Mouse (Mus musculus) hindbrain, embryonic 15.5 days (tissue): ENCODE results near the gene Pcnx. TPM values are rescaled to one million over a fixed set of nuclear protein-coding genes. Genes with fewer than 3 reads are reported as not detected.
A peak's percentile ranks its signal among the peaks of the same experiment; 100 is the strongest.

Source experiments
- ATAC-seq: fragments of 200-750 bp; cut with Nextera tagmentation; 2 replicates; pipeline ENCODE4 v1.8.0; 2017; ENCODE audit warnings: low read depth, moderate number of reproducible peaks, moderate TSS enrichment; ENCODE audit not compliant: low FRiP score
- H3K27ac ChIP-seq: fragments of 300-500 bp; sonication (generic); replicated peaks from 2 replicates; pipeline ENCODE4 v1.5.1; 2015; ENCODE audit warnings: mild to moderate bottlenecking, inconsistent platforms
- H3K27me3 ChIP-seq: fragments of 300-500 bp; sonication (generic); 2 replicates; pipeline ENCODE4 v1.6.1; 2015; ENCODE audit warnings: control low read depth, inconsistent platforms
- H3K36me3 ChIP-seq: fragments of 300-500 bp; sonication (generic); 2 replicates; pipeline ENCODE4 v1.6.1; 2015; ENCODE audit warnings: control low read depth, inconsistent platforms
- H3K4me1 ChIP-seq: fragments of 300-500 bp; sonication (generic); replicated peaks from 2 replicates; pipeline ENCODE4 v1.6.1; 2015; ENCODE audit warnings: control low read depth, inconsistent platforms
- H3K4me2 ChIP-seq: fragments of 300-500 bp; sonication (generic); 2 replicates; pipeline ENCODE4 v1.6.1; 2015; ENCODE audit warnings: moderate library complexity, mild to moderate bottlenecking, inconsistent platforms
- H3K4me3 ChIP-seq: fragments of 300-500 bp; sonication (generic); 2 replicates; pipeline ENCODE4 v1.5.1; 2015; ENCODE audit warnings: mild to moderate bottlenecking, inconsistent platforms
- H3K9ac ChIP-seq: fragments of 300-500 bp; sonication (generic); 2 replicates; pipeline ENCODE4 v1.6.1; 2015; ENCODE audit warnings: inconsistent platforms
- H3K9me3 ChIP-seq: fragments of 300-500 bp; sonication (generic); 2 replicates; pipeline ENCODE4 v1.6.1; 2016; ENCODE audit warnings: control low read depth, inconsistent platforms
- WGBS: fragments of 180-500 bp; shearing (Covaris S2); methylation state at CpG from one replicate; pipeline ENCODE4 v1.1.7; 2015; 5-methylcytosine and 5-hydroxymethylcytosine counted together
- polyA plus RNA-seq: library from polyadenylated mRNA; unstranded; fragments of >200 nt; fragmentation: Nextera tagmentation; extraction: Ambion mirVana; gene quantifications from 2 replicates; pipeline ENCODE4 v1.2.1, GENCODE M21; 2015

Gene Pcnx
- polyA plus RNA-seq, 1 experiment from 2014 or later = 9.1 TPM

DNA sequence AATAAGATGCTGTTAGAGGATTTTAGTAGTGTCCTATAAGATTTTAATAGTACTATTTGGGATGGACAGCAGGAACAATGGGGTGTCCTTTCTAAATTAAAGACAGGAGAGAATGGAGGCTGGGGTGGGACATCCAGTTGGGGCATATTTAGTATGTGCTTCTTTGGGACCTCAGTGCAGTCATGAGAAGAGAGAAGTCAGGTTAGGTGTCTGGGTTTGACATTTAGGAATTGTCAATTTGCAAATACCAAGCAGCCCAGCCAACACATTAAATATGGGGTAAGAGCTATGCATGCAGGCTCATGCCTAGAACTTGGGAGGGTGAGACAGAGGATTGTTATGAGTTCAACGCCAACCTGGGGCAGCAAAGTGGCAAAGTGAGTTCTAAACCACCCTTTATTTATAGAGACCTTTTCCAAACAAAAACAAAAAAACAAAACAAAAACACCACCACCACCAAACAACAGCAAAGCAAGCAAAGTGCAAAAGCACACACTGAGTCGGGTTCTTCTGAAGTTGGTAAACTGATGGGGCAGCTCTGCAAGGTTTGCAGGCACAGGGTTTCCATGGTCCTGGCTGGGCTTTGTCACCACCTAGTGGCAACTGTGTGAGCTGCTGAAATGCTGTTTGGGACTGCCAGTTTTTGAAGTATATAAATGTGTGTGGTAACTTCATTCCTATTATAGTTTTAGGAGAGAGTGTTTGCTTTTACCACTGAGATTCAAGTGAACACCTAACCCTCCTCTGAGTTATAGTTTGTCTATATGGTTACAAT, 55.5 kb downstream of the Pcnx start:
- ATAC-seq = 0 out of 2 replicates have a peak, but pooled peaks have one; percentile 45

DNA sequence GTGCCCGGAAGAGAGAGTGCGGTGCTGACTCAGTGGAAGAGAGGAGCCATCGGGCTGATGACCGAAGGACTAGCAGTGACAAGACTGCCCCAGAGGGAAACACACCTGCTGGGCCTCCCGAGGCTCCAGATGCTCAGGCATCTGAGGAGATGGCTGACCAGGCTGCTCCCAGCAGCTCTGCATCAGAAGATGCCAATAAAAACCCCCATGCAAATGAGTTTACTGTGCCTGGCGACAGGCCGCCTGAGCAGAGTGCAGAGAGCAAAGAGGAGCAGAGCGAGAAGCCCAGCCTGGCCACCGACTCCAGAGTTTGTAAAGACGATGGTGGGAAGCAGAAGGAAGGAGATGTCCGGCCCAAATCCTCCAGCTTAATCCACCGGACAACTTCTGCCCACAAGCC, 58.5 kb downstream of the Pcnx start:
- Histone ChIP-seq H3K27ac (no peak overlapping the region), H3K9ac (no peak overlapping the region), H3K27me3 (no peaks in the 10 kb centered on the region), H3K4me1 (no peaks in the 10 kb centered on the region), H3K9me3 (no peaks in the 10 kb centered on the region), H3K36me3 (peaks cover 17% of the 10 kb centered on the region), H3K4me3 (no peak overlapping the region), H3K4me2 (no peak overlapping the region)
- ATAC-seq = no peak
- WGBS = 92% methylated on average over 12 of the region's 12 CpGs

More for the DNA sequence above, 55.5 kb downstream of the Pcnx start:
- no peaks in the 10 kb centered on the region for H3K27me3 ChIP-seq
- no peaks in the 10 kb centered on the region for H3K9me3 ChIP-seq
- no peak overlapping the region for H3K4me2 ChIP-seq
- H3K9ac ChIP-seq = no peak overlapping the region
- WGBS = 57% methylated on average over 2 of the region's 2 CpGs
- peaks cover 17% of the 10 kb centered on the region for H3K36me3 ChIP-seq
- H3K4me3 ChIP-seq = no peak overlapping the region
- H3K4me1 ChIP-seq = 0 out of 2 replicates have a peak, but pooled peaks cover 3% of the 10 kb centered on the region
- H3K27ac ChIP-seq = no peak overlapping the region

DNA sequence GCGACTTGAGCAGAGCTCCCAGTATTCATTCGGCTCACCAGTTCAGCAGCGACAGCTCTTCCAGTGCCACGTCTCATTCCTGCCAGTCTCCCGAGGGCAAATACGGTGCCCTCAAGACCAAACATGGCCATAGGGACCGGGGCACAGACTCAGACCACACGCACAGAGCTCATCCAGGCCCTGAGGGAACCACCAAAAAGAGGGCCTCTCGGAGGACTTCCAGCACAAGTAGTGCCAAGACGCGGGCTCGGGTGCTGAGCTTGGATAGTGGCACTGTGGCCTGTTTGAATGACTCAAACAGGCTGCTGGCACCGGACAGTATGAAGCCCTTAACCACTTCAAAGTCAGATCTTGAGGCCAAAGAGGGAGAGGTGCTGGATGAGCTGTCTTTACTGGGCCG, 59.1 kb downstream of the Pcnx start:
- Histone ChIP-seq H3K9ac (no peak overlapping the region), H3K4me3 (no peak overlapping the region), H3K27ac (no peak overlapping the region), H3K9me3 (no peaks in the 10 kb centered on the region), H3K4me1 (no peaks in the 10 kb centered on the region), H3K36me3 (peaks cover 17% of the 10 kb centered on the region), H3K4me2 (no peak overlapping the region), H3K27me3 (no peaks in the 10 kb centered on the region)
- 95% methylated on average over 14 of the region's 14 CpGs for WGBS
- ATAC-seq = no peak

DNA sequence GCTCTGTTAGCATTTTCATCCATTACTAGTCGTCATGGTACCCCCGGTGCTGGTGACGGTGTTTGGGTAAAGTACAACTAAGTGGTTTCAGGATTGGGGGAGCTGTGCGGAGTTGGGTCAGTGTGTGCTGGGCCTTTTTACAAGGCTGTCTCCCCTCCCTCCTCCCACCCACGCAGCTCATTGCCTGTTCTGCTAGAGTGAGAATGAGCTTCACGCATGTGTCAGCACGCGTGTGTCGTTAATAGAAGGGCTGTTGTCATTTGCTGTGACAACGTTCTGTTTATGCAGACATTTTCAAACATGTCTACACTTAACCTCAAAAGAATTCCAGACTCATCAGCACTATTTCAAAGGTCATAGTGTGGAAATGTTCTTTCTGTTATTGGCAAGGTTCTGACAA, 60.2 kb downstream of the Pcnx start:
- no peak overlapping the region for H3K27ac ChIP-seq
- no peak for ATAC-seq

DNA sequence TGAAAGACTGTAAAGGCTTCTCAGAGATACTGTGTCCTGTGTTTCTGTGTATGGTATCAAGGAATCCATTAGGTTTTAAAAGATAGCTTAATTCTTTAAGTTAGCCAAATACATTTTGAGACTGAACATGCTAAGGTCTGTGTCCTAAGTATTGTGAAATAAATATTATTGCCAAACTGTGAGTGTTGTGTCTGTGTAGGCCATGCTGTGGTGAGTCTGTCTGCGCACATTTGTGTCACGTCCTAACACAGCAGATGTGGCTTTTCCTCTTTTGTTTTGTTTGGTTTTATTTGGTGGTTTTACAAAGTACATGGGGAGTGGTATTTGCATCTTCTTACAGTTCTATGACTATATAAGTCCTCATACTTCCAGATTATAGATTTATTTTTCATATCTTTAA, 60.8 kb downstream of the Pcnx start:
- no peaks in the 10 kb centered on the region for H3K9me3 ChIP-seq
- no peaks in the 10 kb centered on the region for H3K4me1 ChIP-seq
- no peak overlapping the region for H3K4me2 ChIP-seq
- 91% methylated on average over 2 of the region's 2 CpGs for WGBS
- no peaks in the 10 kb centered on the region for H3K27me3 ChIP-seq
- H3K36me3 ChIP-seq = peaks cover 17% of the 10 kb centered on the region
- H3K4me3 ChIP-seq = no peak overlapping the region
- no peak overlapping the region for H3K27ac ChIP-seq
- H3K9ac ChIP-seq = no peak overlapping the region
- no peak for ATAC-seq

More for the DNA sequence above, 60.2 kb downstream of the Pcnx start:
- H3K4me2 ChIP-seq = no peak overlapping the region
- no peak overlapping the region for H3K9ac ChIP-seq
- H3K36me3 ChIP-seq = peaks cover 17% of the 10 kb centered on the region
- WGBS = 79% methylated on average over 10 of the region's 10 CpGs
- no peaks in the 10 kb centered on the region for H3K4me1 ChIP-seq
- H3K4me3 ChIP-seq = no peak overlapping the region
- H3K27me3 ChIP-seq = no peaks in the 10 kb centered on the region
- no peaks in the 10 kb centered on the region for H3K9me3 ChIP-seq

DNA sequence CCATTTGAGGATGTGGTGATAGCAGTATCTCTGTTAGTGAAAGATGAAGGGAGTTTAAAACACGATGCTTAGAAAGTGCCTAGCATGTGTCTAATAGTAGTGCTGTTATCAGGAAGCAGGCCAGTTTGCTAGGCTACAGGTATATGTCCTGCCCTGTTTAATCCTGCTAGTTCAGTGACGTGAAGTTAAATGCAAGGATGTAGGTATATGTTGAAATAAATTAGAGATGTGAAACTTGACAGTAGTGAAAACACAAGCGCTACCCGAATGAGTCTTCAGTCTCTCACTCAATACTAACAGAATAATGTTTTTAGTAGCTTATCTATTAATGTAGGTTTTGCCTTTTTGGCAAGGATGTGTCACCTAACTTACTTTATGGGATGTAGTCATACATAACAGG, 62.0 kb downstream of the Pcnx start:
- H3K36me3 ChIP-seq = peaks cover 17% of the 10 kb centered on the region
- WGBS = 86% methylated on average over 4 of the region's 4 CpGs

DNA sequence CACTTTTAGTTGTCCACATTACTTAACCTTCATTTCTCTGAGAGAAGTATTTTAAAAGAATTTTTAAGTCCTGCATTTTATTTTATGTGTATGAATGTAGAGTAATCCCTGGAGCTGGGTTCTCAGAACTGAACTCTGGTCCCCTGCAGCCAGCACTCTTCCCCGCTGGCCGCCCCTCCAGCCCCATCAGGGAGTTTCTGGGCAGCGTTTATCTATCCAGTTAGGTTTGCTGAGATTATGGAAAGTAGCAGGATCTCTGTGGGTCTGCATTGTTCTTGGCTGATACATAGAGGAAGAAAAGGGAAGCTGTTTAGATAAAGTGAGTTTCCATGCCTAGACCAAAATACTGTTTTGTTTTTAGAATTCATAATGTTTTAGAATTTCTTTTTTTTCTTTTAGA, 63.0 kb downstream of the Pcnx start:
- Histone ChIP-seq H3K27me3 (no peaks in the 10 kb centered on the region), H3K27ac (no peak overlapping the region), H3K36me3 (peaks cover 13% of the 10 kb centered on the region), H3K9me3 (no peaks in the 10 kb centered on the region), H3K4me1 (peaks cover 8% of the 10 kb centered on the region), H3K9ac (no peak overlapping the region), H3K4me2 (no peak overlapping the region), H3K4me3 (no peak overlapping the region)
- whole genome bisulfite sequencing = 74% methylated on average over 3 of the region's 3 CpGs
- ATAC-seq = no peak

More for the DNA sequence above, 62.0 kb downstream of the Pcnx start:
- no peak overlapping the region for H3K27ac ChIP-seq
- H3K9me3 ChIP-seq = no peaks in the 10 kb centered on the region
- H3K9ac ChIP-seq = no peak overlapping the region
- H3K27me3 ChIP-seq = no peaks in the 10 kb centered on the region
- H3K4me3 ChIP-seq = no peak overlapping the region
- H3K4me1 ChIP-seq = no peaks in the 10 kb centered on the region
- ATAC-seq = no peak
- no peak overlapping the region for H3K4me2 ChIP-seq

DNA sequence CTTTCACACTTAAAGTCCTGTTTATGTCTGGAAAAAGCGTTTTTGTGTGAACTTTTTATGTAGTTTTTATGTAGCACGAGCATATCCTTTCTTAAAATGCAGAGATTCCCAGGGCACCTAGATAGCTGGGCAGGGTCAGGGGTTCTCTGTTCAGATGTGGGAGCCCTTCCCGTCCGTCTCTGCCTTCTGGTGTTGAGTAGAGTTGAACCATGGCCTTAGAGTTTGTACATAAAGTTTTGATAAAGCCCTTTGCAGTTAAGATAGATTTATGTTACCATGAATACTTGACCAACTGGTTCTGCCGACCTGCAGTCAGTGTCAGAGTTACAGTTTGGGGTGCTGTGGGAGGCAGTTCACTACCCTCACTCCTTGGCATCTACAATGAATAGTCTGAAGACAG, 67.3 kb downstream of the Pcnx start:
- no peak for ATAC-seq
- H3K36me3 ChIP-seq = no peaks in the 10 kb centered on the region
- H3K9ac ChIP-seq = no peak overlapping the region
- no peak overlapping the region for H3K4me2 ChIP-seq
- H3K9me3 ChIP-seq = no peaks in the 10 kb centered on the region
- no peaks in the 10 kb centered on the region for H3K27me3 ChIP-seq
- peaks cover 8% of the 10 kb centered on the region for H3K4me1 ChIP-seq
- 95% methylated on average over 5 of the region's 5 CpGs for WGBS
- H3K4me3 ChIP-seq = no peak overlapping the region
- no peak overlapping the region for H3K27ac ChIP-seq

DNA sequence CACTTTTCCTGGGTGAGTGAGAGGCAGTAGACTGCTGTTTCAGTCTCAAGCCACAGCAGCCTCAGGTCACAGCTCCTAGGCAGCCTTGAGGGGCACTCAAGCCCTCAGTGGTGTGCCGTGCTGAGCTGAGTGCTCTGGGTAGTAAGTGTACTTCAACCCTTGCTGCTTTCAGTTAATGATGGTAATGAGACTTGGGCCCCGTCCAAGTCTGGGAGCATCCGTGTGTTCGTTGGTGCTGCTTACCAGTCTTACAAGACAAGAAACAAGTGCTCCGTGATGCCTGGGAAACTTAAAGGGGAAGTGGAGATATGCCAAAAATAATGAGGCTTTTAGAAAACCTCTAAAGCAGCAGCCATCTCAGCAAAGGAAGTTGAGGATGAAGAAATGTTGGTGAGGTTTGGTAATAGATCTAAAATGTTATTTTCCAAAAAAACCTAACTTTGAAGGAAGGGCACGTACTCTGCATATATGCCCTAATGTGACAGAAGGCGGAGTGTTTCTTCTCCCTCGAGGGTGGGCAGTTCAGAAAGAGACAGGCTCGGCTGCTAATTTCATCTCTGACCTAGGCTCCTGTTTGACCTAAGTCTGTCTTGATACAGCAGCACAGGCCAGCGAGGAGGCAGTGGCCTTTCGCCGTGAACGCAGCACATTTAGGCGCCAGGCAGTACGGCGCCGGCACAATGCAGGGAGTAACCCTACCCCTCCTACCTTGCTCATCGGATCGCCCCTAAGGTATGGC, 68.0 kb downstream of the Pcnx start:
- H3K4me3 ChIP-seq = no peak overlapping the region
- H3K9ac ChIP-seq = no peak overlapping the region
- 77% methylated on average over 19 of the region's 19 CpGs for WGBS
- no peaks in the 10 kb centered on the region for H3K27me3 ChIP-seq
- peaks cover 8% of the 10 kb centered on the region for H3K4me1 ChIP-seq
- H3K9me3 ChIP-seq = no peaks in the 10 kb centered on the region
- H3K27ac ChIP-seq = no peak overlapping the region
- H3K4me2 ChIP-seq = no peak overlapping the region
- ATAC-seq = no peak
- no peaks in the 10 kb centered on the region for H3K36me3 ChIP-seq

DNA sequence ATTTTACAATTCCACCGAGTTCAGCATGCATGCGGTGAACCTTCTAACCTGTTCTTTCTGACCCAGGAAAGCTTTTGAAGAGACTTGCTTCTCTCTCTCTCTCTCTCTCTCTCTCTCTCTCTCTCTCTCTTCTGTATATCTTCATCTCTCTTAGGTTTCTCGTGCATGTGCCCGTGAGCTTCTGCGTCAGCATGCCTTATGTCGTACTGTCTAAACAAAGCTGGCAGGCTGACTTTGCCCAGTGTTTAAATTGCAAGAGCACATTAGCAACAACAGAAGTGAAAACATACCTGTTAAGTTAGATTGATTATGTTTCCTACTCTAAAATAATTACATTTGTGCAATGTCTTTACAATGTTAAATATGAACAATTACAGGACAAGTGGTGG, 68.6 kb downstream of the Pcnx start:
- whole genome bisulfite sequencing = 87% methylated on average over 6 of the region's 6 CpGs
- Histone ChIP-seq H3K4me2 (no peak overlapping the region), H3K27me3 (no peaks in the 10 kb centered on the region), H3K4me1 (peaks cover 8% of the 10 kb centered on the region), H3K9me3 (no peaks in the 10 kb centered on the region), H3K27ac (no peak overlapping the region), H3K4me3 (no peak overlapping the region), H3K36me3 (no peaks in the 10 kb centered on the region; the same call in 1 of the 2 replicates), H3K9ac (no peak overlapping the region)
- no peak for ATAC-seq

DNA sequence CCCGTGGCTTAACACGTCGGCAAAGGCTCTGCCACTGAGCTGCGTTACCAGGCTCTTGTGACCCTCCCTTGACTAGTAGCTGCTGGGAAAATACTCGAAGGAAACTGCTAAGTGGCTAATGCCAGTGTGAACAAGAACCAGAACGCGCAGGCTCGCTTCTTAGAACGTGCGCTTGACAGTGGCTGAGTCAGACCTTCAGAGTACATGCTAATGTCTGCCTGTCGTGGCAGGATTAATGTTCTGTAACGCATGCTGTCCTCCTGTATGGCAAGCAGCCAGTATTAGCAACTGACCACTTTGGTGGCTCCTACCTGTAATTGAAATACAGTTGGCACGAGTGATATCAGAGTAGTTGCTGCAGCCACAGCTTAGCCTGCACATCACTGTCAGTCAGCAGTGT, 72.2 kb downstream of the Pcnx start:
- H3K27ac ChIP-seq = no peak overlapping the region

DNA sequence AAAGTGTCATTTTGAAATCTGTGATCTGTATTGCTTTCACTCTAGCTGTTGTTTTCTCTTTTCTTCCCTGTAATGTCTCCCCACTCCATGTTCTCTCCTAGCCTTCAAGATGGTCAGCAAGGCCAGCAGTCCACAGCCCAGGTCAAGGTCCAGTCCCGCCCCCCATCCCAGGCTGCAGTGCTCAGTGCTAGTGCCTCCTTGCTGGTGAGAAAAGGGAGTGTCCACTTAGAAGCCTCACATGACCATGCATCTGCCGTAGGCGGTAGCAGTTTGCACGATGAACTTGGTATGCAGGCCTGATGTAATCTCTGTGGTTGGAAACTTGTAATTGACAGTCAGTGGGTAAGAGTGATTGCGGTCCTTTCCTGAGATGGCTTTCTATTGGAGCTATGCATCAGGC, 73.6 kb downstream of the Pcnx start:
- Histone ChIP-seq H3K27me3 (no peaks in the 10 kb centered on the region), H3K4me3 (no peak overlapping the region), H3K9me3 (no peaks in the 10 kb centered on the region), H3K9ac (no peak overlapping the region), H3K27ac (no peak overlapping the region), H3K36me3 (peaks cover 3% of the 10 kb centered on the region), H3K4me2 (no peak overlapping the region), H3K4me1 (peaks cover 8% of the 10 kb centered on the region; the same call in 1 of the 2 replicates)
- ATAC-seq = no peak
- WGBS = 92% methylated on average over 5 of the region's 5 CpGs

More for the DNA sequence above, 72.2 kb downstream of the Pcnx start:
- Histone ChIP-seq H3K4me3 (no peak overlapping the region), H3K9ac (no peak overlapping the region), H3K36me3 (peaks cover 3% of the 10 kb centered on the region), H3K4me1 (peaks cover 16% of the 10 kb centered on the region), H3K9me3 (no peaks in the 10 kb centered on the region), H3K27me3 (no peaks in the 10 kb centered on the region), H3K4me2 (no peak overlapping the region)
- 0 out of 2 replicates have a peak, but pooled peaks have one; percentile 8 for ATAC-seq
- 68% methylated on average over 13 of the region's 13 CpGs for WGBS
